Mouse (Mus musculus): ENCODE results near the gene Sptbn4.

The Sptbn4 gene

DNA sequence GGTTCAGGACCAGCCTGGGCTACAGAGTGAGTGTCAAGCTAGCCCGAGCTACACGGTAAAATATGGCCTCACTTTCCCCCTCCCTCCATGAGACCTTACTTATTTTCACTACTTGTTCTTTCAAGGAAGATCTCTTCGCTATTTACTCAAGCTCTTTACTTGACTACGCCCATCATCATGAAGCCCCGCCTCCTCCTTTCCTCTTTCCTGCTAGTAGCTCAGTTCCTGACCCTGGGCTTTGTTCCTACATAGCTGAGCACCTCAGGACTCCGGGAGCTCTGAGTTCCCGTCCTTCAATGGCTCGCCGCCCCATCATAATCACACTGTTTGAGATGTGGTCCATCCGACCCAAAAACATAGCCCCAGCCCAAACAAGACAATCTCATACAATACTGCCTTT lies 14.1 kb downstream of the Sptbn4 start:
- no peak for ATAC-seq (ENCODE audit: low TSS enrichment)

DNA sequence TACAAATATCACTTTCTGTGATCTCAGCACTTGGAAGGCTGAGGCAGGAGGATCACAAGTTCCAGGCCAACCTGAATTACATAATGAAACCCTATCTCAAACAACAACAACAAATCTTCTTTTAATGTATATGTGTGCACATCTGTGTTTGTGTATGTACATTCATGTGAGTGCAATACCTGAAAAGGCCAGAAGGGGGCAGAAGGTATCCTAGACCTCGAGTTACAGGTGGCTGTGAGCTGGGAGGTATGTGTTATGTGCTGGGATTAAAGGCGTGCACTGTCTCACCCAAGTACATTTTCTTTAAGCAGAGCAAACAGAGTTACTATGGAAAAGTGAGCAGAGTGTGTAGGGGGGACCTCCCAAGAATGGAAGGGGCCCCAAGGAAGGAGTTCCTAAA lies 18.4 kb downstream of the Sptbn4 start:
- no peak for ATAC-seq (ENCODE audit: low TSS enrichment)

DNA sequence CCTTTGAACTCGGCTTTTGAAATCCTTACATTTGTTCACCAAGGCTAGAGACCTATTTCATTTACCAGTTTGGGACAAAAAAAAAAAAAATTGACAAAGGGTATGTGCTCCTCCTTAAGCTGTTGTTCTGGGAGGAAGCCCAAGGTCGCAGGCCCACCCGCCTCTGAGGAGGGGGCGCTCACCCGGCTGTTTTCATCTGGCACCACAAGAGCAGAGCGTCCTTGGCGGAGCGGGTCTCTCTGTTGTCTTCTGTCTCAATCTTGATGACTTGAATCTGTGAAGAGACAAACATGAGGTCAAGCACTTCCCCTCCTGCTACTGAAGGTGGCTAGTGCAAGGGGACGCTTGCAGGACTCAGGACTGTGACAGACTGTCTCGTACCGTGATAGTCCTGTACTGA lies 19.5 kb downstream of the Sptbn4 start:
- ATAC-seq (ENCODE audit: low TSS enrichment), result no peak

DNA sequence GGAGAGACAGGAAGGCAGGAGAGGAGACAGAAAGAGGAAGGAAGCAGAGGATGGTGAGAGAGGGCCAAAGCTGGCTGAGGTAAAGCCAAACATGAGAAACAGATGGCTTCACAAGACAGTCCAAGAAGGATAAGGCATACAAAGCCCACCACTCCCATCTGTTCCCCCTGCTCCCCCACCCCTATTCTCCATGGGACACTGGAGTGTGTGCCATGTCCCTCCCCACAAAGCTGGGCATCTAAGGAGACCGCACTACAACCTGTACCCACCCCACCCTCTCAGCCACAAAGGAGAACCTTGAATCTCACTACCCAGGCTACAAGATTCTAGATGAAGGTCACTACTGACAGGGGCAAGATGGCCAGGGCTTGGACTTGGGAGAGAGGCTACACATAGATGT lies 20.1 kb downstream of the Sptbn4 start:
- ATAC-seq (ENCODE audit: low TSS enrichment), result no peak

DNA sequence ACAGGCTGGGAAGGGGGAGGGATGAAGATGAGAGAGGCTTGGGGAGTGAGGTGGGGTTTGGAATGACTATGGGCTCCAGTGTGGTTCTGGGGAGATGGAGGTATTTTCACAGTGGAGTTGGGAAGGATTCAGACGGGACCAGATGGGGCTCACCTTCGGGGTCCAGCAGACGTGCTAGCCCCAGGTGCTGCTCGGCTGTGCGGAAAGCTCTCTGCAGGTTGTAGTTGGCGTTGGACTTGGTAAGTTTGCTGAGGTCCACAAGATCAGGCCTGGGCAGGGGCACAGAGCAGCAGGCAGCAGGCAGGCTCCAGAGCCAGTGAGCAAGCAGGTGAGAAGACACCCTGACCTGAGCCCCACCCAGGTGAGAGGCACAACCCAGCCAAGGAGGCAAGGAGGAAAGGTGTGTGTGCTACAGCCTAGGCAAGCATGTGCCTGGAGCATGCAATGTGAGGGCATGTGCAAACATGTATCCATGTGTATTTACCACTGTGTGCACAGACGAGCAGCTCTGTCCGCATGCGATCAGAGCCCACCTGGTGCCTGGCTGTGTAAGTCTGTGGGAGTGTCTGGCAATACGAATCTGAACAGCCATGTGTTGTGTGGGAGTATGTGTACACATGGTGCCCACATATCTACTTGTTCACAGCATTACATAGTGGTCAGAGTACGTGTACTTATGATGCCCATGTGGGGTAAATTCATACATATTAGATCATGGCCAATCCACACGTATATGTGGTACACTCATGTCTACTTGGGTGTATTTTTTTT lies 23.7 kb downstream of the Sptbn4 start:
- ATAC-seq (ENCODE audit: low TSS enrichment), result peak; percentile 41; the same call in 1 of the 2 replicates

DNA sequence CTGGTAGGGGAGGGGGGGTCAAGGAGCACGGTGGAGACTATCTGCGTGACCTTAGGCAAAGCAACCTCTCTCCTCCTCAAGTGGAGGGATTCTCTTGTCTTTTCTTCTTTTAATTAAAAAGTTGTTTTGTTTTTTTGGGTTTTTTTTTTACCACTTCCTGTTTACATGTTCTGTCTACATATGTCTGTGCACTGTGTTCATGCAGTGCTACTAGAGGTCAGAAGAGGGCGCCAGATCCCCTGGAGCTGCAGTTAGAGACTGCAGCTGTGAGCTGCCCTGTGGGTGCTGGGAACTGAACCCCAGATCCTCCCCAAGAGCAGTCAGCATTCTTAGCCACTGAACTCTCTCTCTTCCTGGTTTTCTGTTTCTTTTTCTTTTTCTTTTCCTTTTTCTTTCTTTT lies 28.4 kb downstream of the Sptbn4 start:
- ATAC-seq (ENCODE audit: low TSS enrichment), result no peak

DNA sequence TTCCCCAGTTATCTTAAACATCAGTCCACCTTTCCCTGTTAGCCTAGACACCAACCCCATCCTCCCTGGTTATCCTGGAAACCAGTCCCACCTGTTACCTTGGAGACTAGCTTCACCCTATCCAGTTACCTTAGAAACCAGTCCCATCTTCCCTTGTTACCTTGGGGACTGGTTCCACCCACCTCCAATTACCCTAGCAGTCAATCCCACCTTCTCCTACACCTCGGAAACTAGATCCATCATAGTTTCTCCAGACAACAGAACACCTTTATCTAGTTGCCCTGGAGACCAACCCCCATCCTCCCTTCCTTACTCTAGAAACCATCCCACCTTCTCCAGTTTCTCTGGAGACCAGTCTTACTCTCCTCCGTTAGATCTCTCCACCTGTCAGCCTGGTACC lies 30.3 kb downstream of the Sptbn4 start:
- no peak for ATAC-seq (ENCODE audit: low TSS enrichment)

DNA sequence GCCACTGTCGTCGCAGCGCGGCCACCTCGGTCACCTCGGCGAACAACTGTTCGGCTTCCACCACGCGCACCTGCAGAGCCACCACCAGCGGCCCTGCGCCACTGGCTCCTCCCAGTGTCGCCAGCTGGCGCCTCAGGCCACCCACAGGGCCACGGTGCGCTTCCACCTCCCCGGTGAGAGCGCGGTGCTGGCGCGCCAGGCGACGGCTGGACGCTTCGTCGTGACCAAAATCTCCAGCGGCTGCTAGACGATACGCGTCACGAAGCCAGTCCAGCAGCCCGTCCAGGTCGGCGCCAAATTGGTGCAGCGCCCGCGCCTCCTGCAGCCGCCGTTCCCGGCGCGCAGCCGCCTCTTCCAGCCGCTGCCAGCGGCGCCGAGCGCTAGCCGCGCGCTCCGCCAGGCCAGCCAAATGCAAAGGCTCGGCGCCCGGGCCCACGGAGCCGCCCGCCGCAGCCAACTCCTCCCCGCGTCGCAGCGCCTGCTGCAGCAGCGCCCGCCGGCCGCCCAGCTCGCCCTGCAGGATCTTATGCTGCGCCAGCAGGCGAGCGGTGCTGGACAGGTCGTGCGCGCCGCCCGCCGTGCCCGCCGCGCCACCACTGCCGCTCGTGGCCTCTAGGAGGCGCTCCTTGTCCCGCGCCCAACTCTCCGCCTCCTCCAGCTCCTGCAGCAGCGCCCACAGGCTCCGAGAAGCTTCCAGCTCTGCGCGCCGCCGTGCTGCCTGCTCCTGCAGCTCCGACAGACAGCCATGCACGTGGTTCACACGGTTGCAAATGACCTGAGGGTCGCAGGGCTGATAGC lies 38.9 kb downstream of the Sptbn4 start:
- ATAC-seq (ENCODE audit: low TSS enrichment), result peak; percentile 81

DNA sequence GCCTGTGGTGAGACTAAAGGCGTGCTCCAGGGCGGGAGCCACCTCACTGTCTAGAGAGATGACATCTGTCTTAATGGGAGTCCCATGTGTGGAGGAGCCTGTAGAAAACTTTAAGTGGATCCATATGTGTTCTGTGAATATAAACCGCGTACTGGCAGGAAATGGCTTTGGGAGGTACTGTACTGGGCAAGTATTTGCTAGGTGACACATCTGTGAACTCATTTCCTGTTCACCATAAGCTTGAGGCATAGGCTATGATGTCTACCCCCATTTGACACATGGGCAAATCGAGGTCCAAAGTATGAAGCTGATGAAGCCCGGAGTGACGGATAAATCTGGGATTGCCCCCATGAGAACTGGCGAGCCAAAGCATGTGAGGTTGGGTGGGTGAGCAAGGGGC lies 39.7 kb downstream of the Sptbn4 start:
- ATAC-seq (ENCODE audit: low TSS enrichment), result no peak

DNA sequence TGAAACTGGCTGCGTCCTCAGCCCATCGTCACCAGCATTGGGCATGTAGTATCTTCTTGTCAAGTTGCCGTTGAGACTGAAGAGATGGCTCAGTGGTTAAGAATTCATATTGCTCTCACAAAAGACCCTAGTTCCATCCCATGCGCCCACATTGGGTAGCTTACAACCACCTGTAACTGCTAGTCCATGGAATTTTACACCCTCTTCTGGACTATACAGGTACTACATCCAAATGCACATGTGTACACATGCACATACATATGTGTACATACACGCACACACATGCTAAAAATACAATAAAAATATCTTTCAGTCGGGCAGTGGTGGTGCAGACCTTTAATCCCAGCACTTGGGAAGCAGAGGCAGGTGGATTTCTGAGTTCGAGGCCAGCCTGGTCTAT lies 41.0 kb downstream of the Sptbn4 start:
- no peak for ATAC-seq (ENCODE audit: low TSS enrichment)

DNA sequence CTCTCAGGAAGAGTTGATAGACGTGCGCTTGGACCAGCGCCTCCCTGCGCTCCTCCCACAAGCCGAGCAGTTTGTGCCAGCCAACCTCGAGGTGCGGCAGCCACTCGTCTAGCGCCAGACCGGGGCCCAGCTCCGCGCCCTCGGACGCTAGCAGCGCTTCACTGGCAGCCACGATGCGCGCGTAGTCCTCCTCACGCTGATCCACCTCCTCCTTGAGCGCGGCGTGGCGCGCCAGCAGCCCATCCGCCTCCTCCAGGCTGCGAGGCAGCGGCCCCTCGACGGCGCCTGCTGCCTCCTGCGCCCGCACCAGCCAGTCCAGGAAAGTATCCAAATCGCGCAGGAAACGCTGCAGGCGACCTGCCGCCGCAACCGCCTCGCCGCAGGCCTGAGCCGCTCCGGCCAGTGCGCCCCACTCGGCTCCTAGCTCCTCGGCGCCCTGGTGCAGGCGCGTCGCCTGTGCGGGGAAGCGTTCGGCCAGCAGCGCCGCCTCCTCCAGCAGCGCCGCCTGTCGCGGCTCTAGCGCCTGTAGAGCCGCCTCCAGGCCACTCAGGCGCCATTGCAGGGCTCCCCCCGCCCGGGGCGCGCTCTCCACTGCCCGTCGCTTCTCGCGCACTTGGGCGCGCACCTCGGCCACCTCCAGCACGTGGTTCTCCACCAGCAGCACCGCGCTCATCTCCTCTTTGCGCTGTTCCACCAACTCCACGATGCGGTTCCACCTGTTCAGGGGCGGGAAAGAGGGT lies 43.1 kb downstream of the Sptbn4 start:
- no peak for ATAC-seq (ENCODE audit: low TSS enrichment)

DNA sequence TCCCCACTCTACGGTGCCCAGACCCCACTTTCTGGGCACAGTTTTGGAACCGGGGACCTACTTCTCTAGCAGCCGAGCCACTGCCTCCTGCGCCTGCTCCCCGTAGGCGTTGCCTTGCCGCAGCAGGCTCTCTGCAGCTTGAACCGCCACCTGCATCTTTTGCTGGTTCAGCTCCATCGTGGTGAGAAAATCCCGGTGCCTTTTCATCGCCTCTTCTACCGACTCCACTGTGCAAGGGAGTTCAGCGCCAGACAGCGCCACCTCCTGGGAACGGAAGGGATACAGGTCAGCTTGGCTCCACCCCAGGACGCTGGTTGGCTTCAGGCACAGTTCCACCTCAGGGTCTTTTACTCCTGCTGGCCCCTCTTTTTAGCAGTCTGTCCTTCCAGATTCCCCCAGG lies 44.8 kb downstream of the Sptbn4 start:
- ATAC-seq (ENCODE audit: low TSS enrichment), result peak; percentile 77

DNA sequence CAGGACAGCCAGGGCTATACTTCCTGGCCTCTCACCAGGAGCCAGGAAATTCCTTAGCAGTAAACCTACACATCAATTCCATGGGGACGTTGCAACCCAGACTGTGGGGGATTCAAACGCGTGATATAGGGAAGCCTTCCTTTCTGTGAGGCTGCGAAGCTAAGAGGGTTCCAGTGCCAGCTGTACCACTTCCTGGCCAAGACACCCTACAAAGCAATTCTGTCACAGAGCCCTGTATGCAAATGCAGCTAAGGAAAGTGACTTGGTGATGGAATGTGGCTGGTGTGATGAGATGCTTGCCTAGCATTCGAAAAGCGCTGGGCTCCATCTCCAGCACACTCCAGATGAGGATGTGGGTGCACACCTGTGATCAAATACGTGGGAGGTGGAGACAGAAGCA lies 46.9 kb downstream of the Sptbn4 start:
- peak; percentile 44; the same call in 1 of the 2 replicates for ATAC-seq (ENCODE audit: low TSS enrichment)

DNA sequence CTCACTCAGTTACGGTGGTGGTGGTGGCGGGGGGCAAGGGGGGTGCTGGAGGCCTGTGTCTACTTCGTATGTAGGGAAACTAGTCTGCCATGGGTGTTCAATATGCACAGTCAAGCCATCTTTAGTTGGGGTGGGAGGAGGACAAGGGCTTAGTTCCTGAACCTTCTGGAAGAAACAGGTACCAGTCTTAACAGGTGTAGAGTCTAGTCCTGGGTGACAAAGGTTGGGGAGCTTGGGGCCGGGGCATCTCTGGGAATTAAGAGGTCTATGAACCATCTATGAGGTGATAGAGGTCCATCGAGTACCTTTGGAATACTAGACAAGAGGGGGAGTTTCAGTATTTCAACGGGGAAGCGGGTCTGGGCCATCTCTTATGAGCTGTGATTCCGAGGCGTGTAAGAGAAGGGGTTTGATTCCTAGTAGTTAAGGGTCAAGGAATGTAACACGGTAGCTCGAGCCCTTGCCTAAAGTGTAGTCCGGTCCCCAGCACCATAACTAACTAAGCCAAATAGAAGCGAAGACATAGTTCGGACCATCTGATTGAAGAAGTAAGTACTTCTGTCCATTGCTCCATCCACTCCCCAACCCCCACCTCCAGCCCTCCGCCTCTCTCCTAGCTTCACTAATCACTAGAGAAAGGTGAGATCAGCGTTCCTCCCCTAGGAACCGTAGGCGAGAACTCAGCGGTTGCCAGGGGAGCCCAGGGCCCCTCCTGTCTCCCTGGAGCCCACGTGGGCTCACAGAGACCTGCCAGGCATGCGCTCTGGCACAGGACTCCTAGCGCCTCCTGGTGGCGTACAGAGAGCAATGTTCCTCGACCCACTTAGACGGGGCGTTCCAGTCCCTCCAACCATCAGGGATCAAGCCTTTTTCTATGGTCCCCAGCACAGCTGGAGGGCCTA lies 50.2 kb downstream of the Sptbn4 start:
- ATAC-seq (ENCODE audit: low TSS enrichment), result peak; percentile 60

DNA sequence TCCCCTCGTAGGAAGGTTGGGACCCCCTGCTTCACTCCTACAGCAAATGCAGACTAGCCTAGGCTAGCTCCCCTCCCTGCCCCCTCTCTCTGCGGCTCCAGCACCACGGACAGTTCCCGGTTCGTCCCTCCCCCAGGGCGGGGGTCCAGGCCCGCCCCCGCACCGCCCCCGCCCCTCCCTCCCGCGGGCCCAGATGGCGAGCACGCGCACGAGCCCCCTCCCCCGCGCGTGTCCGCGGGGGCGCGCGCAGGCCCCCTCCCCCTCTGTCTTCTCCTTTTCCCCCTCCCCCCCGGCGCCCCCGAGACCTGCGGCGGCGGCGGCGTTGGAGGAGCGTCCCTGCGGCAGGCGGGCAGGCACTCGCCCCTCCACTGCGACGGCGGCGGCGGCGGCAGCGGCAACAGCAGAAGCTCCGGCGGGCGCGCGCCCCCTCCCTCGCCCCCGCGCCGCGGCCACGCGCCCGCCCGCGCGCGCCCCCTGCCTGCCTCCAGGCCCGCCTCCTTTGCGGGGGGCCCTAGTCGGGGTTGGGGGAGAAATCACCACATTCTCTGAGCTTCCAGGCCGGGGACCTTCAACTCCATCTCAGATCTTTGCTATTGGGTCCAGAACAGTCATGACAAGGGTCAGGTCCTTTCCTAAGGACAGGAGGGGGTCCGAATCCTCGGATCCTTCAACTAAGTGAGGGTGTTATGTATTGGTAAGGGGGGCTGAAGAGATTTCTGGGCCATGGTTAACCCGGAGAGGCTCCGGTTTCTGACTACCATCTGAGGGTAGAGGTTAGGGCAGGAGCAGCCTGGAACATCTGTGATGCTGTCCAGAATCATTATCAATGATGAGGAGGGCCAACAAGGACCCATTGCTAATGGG lies 51.1 kb downstream of the Sptbn4 start:
- ATAC-seq (ENCODE audit: low TSS enrichment), result peak; percentile 10; the same call in 1 of the 2 replicates

DNA sequence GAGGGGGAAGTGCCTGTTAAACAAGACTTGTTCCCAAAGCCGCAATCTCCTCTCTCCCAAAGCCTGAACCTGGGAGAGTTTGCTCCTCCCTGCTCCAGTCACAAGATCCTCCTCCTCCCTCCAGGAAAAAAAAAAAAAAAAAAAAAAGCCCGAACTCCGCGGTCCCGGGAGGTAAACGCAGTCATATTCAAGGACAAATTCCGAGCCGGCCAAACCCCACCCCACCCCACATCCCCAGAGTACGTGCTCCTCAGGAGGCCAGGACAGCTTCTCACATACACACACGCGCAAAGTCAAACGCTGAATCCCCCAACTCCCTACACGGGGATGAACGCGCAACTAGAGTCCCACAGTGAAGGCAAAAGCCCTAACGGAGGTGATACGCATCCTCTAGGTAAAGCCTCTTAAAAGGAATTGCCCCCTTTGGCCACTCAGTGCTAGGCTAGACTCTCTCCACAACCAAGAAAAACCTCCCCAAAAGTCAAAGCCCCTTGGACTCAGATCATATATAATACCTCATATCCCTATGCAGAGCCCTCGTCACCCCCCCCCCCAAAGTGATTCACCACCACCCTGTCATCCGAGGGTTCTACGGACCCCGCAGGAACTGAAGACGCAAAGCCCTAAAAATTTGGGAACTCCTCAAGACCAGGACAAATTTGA lies 51.8 kb downstream of the Sptbn4 start:
- peak; percentile 58 for ATAC-seq (ENCODE audit: low TSS enrichment)

DNA sequence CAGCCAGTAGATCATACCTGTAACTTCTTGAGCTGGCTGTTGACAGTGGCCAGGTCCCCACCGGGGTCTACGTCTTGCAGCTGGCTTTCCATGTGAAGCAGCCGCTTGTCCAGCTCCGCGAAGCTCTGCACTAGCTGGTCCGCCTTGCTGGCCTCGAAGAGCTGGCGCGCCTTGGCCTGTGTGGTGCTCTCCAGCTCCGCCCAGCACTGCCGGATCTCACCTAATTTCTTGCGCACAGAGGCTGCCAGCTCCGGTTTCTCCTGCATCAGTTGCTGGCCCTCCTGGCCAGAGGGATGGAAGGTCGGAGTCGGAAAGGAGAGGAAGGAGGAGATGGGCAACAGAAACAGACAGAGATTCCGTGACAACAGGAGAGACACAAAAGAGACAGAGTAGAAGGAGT lies 56.1 kb downstream of the Sptbn4 start:
- no peak for ATAC-seq (ENCODE audit: low TSS enrichment)

DNA sequence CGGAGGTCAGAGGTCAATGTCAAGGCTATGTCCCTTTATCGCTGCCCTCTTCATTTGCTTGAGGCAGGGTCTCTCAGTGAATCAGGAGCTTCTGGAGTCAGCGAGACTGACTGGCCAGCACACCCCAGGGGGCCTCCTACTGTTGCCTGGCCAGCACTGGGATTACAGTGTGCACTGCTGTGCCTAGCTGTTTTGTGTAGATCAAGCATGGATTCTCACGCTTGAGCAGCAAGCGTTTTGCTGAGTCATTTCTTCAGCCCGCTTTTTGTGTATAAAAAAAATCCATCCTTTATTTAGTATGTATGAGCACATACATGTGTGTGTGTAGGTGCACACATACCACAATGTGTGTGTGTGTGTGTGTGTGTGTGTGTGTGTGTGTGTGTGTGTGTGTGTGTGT lies 58.3 kb downstream of the Sptbn4 start:
- no peak for ATAC-seq (ENCODE audit: low TSS enrichment)

DNA sequence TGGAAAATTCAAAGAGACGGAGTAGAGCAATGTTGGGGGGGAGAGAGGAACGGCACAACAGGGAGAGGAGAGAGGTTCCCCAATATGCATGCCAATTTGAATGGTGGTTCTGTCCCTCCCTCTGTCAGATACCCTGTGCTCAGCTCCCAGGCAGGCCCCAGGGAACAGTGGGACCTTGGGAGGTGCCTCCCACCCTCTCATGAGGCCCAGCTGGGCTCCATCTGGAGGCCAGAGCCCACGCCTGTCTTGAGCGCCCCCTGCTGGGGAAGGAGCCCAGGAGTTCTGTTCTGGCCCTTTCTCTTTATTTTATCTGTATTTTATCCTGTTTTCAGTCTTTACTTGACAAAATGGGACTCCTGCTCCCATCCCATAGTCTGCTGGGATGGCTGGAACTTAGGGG lies 62.8 kb downstream of the Sptbn4 start:
- ATAC-seq (ENCODE audit: low TSS enrichment), result peak; percentile 75; the same call in 1 of the 2 replicates

DNA sequence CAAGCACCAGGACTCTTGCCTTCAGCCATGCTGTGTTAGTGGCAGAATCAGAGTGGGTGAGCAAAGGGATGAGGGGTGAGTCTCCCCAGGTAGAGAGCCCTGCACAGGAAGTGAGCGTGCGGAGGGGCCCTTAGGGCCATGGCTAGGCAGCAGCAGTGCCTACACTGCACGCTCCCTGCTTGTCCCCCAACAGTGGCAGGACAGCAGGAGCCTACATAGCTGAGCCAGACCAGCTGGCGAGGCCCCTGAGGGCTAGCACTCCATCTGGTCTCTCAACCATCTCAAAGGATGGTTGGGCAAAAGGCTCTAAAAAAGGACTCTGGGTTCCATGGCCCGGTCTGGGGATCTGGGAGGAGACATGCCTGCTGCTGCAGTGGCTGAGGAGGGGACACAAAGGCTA lies 63.4 kb downstream of the Sptbn4 start:
- ATAC-seq (ENCODE audit: low TSS enrichment), result 0 out of 2 replicates have a peak, but pooled peaks have one; percentile 29
